Mouse (Mus musculus) testis, adult 2 months (tissue): ENCODE data around the gene Dusp18. TPM values are rescaled to one million over a fixed set of nuclear protein-coding genes. Genes with fewer than 3 reads are reported as not detected.

Experiments
- H3K27ac ChIP-seq: fragments of 200-500 bp; 2 replicates; pipeline ENCODE4 v1.5.1; 2012; ENCODE audit warnings: low read depth, low read length; ENCODE audit not compliant: control insufficient read depth, insufficient read depth
- H3K27me3 ChIP-seq: fragments of 200-500 bp; 2 replicates; pipeline ENCODE4 v1.6.1; 2012; ENCODE audit warnings: mild to moderate bottlenecking, low read length, moderate library complexity; ENCODE audit not compliant: control insufficient read depth, insufficient read depth
- H3K36me3 ChIP-seq: fragments of 200-500 bp; 2 replicates; pipeline ENCODE4 v1.6.1; 2012; ENCODE audit warnings: mild to moderate bottlenecking, low read length; ENCODE audit not compliant: control insufficient read depth, insufficient read depth
- H3K4me1 ChIP-seq: fragments of 200-500 bp; 2 replicates; pipeline ENCODE4 v1.6.1; 2012; ENCODE audit warnings: low read length; ENCODE audit not compliant: control insufficient read depth, insufficient read depth
- H3K4me3 ChIP-seq: fragments of 200-500 bp; 2 replicates; pipeline ENCODE4 v1.5.1; 2012; ENCODE audit warnings: low read depth, mild to moderate bottlenecking, low read length, moderate library complexity, mixed read lengths; ENCODE audit not compliant: control insufficient read depth
- CTCF ChIP-seq: fragments of 200-500 bp; IDR thresholded peaks from 2 replicates; pipeline ENCODE4 v1.5.1; 2012; ENCODE audit warnings: low read depth, mild to moderate bottlenecking, inconsistent platforms, low read length, moderate library complexity; ENCODE audit not compliant: control insufficient read depth, insufficient read depth, insufficient replicate concordance
- POLR2A ChIP-seq: fragments of 200-500 bp; IDR thresholded peaks from 2 replicates; pipeline ENCODE4 v1.6.1; 2012; ENCODE audit warnings: low read depth, mild to moderate bottlenecking, inconsistent platforms, low read length, moderate library complexity; ENCODE audit not compliant: control insufficient read depth
- polyA plus RNA-seq: library from polyadenylated mRNA; depleted of rRNA; stranded (reverse); fragments of >200 nt; gene quantifications from 2 replicates; pipeline ENCODE4 v1.2.3, GENCODE M21; 2012

Gene Dusp18
- polyA plus RNA-seq, 1 experiment: 30.4 TPM

DNA sequence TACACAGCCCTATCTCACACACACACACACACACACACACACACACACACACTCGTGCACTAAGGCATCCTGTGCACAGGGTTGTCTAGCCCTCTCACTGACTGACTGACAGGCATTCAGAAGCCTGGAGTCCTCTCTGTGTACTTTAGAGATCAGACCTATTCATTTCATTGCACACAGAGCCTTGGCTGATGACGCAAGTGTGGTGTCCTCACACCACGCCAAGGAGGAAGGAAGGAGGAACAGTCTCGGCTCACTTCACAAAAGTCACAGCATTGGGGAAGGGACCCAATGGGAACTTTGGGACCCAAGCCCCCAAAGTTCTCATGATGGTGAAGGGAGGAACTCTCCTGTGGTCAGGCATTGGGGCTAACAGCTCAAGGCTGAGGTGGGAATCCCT is 35.0 kb downstream of the Dusp18 start:
- H3K36me3 ChIP-seq: no peaks in the 10 kb centered on the region
- TF ChIP-seq POLR2A: no peak
- TF ChIP-seq CTCF: no peak

DNA sequence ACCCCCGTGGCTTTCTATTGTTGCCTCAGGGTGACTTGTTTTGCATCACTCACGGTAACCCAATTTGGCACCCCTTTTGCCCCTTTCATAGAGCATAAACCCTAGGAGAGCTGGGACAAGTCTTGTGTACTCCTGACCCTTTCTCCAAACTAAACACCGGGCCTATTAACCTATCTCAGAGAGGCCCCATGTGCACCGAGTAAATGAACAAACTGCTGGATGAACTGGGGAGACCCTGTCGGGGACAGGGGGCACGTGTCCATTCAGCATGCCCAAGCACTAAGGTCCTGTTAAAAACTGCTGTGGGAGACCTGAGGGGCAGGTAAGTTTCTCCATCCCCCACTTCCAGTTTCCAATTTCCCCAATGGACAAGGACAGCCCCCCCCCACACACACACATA is 35.9 kb downstream of the Dusp18 start:
- Histone ChIP-seq H3K4me3 (no peak overlapping the region), H3K4me1 (peaks cover 3% of the 10 kb centered on the region), H3K36me3 (no peaks in the 10 kb centered on the region), H3K27me3 (no peaks in the 10 kb centered on the region), H3K27ac (no peak overlapping the region)
- TF ChIP-seq CTCF (no peak), POLR2A (no peak)

More for the DNA sequence above, 35.0 kb downstream of the Dusp18 start:
- H3K4me1 ChIP-seq: peaks cover 3% of the 10 kb centered on the region
- no peak overlapping the region for H3K4me3 ChIP-seq
- no peaks in the 10 kb centered on the region for H3K27me3 ChIP-seq
- H3K27ac ChIP-seq: no peak overlapping the region

DNA sequence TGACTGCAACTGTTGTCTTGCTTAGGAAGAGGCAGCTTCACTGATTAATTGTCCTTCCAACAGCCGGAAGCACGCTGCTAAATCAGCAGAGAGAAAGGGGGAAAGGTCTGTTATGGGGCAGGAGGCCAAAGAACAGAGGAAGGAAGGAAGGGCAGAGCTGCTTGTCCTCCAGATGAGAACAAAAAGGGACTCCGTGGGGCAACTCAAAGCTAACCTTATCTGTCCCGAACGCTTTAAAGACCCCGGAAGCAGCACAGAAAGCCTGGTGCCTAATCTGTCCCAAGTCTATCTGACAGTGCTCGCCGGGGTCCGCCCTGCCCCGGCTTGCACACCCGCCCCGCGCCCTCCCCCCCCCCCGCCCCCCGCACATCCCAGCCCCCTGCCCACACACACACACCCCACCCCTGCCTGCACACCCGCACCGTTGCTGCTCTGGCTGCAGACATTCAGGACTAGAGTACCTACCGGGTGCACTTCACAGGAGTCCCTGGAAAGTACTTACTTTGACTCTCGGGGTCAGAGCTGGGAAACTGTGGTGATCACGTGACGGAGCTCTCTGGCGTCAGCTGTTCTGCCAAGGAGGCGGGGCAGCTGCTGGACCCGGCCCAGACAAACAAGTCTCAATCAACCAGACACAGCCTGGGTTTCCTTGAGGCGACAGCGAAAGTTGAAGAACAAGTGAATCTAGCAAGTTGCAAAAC is 36.6 kb downstream of the Dusp18 start, which contains the start of gene Tcn2:
Gene Tcn2 (minus strand): TSS at position 649 of the 701 bp plus-strand sequence.
- no peak for TF ChIP-seq POLR2A
- no peak for TF ChIP-seq CTCF
- H3K36me3 ChIP-seq: no peaks in the 10 kb centered on the region
- peaks cover 3% of the 10 kb centered on the region for H3K4me1 ChIP-seq
- H3K4me3 ChIP-seq: peak within 1 kb of the TSS; percentile 51
- no peaks in the 10 kb centered on the region for H3K27me3 ChIP-seq
- no peak within 1 kb of the TSS for H3K27ac ChIP-seq

DNA sequence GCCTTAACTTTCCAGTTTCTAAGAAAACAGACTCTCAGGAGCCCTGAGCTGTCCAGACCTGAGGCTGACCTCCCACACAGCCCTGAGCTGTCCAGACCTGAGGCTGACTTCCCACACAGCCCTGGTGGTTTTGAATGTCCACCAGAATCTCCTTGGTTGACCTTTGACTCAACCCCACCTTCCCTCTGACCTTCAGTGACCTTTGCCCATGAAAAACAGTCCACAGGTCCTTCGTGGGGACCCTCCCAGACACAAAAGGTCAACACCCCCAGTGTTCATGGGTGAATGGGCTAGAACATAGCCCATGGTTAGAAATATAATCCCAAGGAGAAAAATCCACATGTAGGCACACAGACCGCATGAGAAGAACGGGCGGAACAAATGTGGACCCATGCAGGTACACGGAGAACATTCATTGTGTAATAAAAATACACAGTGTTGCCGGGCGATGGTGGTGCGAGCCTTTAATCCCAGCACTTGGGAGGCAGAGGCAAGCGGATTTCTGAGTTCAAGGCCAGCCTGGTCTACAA is 38.8 kb downstream of the Dusp18 start:
- TF ChIP-seq CTCF (no peak), POLR2A (no peak)
- Histone ChIP-seq H3K4me3 (no peak overlapping the region), H3K4me1 (peaks cover 3% of the 10 kb centered on the region), H3K27ac (no peak overlapping the region), H3K27me3 (no peaks in the 10 kb centered on the region), H3K36me3 (no peaks in the 10 kb centered on the region)

DNA sequence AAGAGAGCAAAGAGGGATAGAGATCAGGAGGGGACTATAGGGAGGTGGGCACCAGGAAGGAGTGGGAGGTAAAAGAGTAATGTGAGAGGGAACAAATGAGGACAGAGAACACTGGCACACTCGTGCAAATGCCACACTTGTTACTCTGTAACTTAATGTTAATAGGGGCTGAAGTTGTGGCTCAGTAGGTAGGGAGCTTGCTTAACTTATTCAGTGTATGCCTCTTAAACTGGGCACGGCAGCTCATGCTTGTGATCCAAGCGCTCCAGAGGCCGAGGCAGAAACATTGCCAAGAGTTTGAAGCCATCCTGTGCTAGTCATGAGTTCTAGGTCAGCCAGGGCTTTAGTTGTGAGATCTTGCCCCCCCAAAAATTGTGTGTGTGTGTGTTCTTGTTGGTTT is 40.1 kb downstream of the Dusp18 start:
- H3K4me1 ChIP-seq: peaks cover 3% of the 10 kb centered on the region
- no peaks in the 10 kb centered on the region for H3K27me3 ChIP-seq
- H3K4me3 ChIP-seq: no peak overlapping the region
- H3K27ac ChIP-seq: no peak overlapping the region
- no peak for TF ChIP-seq POLR2A
- no peak for TF ChIP-seq CTCF
- no peaks in the 10 kb centered on the region for H3K36me3 ChIP-seq

DNA sequence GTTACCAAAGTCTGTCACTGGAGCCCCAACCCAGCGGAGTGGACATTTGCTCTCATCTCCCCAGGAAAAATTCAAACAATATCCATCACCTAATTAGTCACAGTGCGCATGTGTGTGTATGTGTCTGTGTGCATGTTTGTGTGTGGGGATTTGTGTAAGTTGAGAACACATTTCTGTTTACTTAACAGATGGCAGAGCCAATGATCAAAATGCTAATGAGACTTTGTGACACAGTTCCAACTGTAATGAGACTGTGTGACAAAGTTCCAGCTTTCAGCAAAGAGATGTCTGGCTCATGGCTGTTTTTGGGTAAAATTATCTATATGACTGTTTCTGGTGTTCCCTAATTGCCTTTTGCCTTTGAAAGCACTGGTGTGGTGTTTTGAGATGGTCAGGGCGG is 41.3 kb downstream of the Dusp18 start:
- no peak overlapping the region for H3K27ac ChIP-seq
- H3K4me3 ChIP-seq: no peak overlapping the region
- peaks cover 2% of the 10 kb centered on the region for H3K4me1 ChIP-seq
- H3K36me3 ChIP-seq: no peaks in the 10 kb centered on the region
- H3K27me3 ChIP-seq: no peaks in the 10 kb centered on the region
- no peak for TF ChIP-seq CTCF

DNA sequence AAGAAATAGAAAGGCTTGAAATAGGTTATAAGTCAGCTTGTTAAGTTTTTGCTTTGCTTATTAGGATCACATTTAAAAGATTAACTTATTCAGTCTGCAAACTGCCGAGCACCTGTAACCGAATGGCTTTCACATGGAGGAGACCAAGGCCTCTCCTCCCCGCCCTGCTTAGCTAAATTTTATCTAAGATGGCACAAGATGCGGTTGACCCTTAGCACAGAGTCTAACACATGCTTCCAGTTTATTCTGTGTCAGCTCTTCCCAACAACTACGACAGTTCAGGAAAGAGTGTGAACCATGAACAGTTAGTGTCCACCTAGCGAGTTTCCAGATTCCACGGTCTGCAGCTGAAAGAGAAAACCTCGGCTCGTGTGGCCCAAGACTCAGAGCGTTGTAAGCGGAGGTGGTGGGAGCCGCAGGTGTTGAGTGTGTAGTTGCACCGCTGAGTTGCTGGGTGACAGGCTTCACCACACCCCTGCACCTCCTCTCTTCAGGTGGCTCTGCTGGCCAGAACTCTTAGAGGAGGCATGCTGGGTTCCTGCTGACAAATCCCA is 42.4 kb downstream of the Dusp18 start:
- Histone ChIP-seq H3K27me3 (no peaks in the 10 kb centered on the region), H3K27ac (no peak overlapping the region), H3K4me3 (no peak overlapping the region), H3K36me3 (no peaks in the 10 kb centered on the region), H3K4me1 (no peaks in the 10 kb centered on the region)
- TF ChIP-seq CTCF: no peak
- TF ChIP-seq POLR2A: no peak
